Mouse (Mus musculus): ENCODE measurements at regions not wholly inside any gene's neighbourhood (a gene's known extent, or its start where the extent isn't known, plus 50 kb on each side); places are given as distances from the start of the nearest gene placed in this dataset.

DNA sequence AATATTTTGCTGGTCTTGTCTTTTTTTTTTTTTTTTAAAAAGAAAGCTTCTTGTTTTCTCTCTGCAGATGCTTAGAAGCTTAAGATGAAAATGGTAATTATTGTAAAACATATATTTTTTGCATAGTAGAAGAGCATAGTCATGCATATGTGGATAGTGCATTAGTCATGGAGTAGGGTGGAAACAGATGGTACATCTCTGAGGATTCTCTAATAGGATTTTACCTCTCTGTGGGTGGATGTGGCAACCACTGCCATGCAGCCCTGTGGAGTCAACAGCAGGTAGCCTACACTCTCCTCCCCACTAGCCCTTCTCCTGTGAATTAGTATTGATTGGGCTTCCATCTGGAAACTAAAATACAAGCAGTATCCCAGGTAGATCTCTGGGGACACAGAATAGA, 409.2 kb downstream of the Nr4a2 start:
- no peak for DNase-seq (ENCODE audit: inconsistent ontology term)

DNA sequence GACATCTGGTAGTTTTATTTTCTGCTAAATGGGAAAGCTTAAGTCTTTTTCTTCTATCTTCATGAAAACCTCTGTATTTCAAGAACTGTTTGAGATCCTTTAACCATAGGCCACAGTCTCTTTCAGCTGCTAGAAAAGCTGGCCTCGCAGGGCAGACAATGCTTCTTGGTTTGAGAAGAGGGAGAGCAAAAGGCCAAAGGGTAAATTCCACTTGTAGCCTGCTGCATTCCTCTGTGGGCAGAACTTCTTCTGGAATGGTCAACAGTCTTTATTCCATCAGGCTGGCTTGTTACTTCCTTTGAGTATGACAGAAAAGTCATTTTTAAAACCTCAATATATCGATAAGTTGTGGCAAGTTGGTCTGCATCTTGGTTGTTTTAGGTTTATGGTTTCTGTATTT, 440.2 kb downstream of the Nr4a2 start:
- peak; percentile 85 for DNase-seq (ENCODE audit: inconsistent ontology term)

DNA sequence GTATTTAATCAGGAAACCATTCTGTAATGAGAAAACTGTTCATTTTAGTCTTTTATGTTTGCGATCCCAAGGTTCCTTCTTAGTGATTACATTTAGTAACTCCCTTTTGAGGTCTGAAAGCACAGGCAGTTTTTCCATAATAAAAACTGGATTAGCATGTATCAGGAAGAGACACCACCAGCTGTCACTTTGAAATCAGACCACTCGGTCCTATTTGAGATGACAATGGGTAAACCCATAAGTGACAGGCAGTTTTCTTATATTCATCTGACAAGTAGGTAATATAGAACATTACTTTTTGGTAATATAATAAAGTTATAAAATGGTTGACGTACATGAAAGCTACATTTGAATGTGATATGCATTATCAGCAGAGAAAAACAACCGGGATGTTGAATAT, 449.9 kb downstream of the Nr4a2 start:
- DNase-seq (ENCODE audit: inconsistent ontology term), result no peak

DNA sequence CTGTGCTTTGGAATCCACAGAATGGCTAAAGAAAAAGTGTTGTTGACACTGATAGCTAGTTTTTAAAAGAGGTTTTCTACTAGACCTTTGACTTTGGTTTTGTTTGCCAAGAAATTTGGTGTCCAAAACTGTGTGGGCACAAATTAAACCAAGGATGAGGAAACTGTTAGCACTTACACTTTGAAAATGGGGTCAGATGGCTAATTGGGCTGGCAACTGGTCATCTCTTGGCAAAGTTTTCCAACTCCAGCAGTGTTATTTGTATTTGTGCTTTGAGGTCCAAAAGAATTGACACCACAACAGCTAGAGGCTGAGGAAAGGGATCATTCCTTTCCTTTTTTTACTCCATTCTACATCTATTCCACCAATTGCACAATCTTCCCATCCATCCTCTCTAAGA, 451.1 kb downstream of the Nr4a2 start:
- peak; percentile 94 for DNase-seq (ENCODE audit: inconsistent ontology term)

DNA sequence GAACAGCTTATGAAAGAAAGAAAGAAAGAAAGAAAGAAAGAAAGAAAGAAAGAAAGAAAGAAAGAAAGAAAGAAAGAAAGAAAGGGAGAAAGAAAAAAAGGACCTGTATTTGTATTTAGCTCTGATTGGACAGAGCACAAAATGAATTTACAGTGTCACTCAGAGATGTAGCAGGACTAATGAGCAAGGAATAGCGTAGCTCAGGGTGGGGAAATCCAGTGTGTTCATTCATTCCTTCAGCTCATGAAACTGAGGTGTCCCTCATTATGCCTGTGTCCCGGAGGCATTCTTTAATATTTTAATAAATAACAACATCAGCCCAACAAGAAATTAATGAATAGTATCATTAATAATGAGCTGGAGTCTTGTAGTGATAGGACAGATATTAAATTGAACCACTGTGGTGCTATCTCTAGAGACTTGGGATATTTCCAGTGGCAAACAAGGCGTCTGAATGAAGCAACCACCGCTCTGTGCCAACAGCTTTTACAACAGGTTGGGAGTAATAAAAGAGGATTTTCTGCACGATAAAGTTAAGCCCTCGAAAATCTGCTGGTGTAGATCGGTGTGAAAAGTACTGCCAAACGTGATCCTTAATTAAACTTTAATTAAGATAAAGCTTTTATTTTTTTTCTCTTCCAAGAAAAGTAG, 461.4 kb downstream of the Nr4a2 start:
- DNase-seq (ENCODE audit: inconsistent ontology term), result no peak
